Mouse (Mus musculus): ENCODE data around the gene Rab27a. TPM values are rescaled to one million over a fixed set of nuclear protein-coding genes. Genes with fewer than 3 reads are reported as not detected.
A peak's percentile ranks its signal among the peaks of the same experiment; 100 is the strongest.
"Not testable (repeated sequence)": the region's sequence is repeated elsewhere in the genome, so short reads cannot be mapped to it uniquely, and the experiment has no call there.

Gene Rab27a
- total RNA-seq, 2 experiments from 2014 or later = 12.7 to 17.2 TPM

DNA sequence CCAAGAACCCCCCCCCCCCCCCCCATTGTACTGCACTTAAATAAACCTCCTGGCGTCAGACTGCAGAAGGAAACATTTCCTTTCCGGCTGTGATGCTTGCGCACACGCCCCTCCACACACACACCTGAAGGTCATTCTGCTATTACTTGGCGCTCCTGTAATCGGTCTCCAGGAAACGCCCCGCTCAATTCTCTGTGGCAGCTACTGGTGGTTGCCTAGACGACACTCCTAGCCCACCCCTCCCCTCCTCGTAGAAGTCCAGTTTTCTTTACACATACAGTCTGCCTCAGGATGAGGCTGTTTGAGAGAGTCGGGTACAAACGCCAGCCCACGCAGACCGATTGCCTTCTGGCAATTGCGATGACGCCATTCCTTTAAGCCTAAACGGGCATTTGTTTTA is 49.9 kb downstream of the Rab27a start:
- no peak for DNase-seq

DNA sequence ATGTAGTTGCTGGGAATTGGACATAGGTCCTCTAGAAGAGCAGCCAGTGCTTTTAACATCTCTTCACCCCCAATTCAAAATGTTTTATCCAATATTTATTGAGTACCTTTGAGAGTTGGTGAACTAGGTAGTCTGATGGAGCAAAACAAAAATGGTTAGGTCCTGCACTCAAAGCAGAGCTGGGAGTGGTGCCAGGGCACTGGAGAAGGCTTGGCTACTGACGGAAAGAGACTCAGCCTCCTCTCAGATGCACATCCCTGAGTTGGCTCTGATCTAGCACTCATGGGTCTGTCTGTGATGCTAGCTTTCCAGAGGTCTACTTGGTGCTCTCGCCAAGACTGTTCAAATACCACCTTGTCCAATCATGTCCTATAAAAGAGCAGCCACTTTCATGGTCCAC is 53.2 kb downstream of the Rab27a start:
- DNase-seq = no peak

DNA sequence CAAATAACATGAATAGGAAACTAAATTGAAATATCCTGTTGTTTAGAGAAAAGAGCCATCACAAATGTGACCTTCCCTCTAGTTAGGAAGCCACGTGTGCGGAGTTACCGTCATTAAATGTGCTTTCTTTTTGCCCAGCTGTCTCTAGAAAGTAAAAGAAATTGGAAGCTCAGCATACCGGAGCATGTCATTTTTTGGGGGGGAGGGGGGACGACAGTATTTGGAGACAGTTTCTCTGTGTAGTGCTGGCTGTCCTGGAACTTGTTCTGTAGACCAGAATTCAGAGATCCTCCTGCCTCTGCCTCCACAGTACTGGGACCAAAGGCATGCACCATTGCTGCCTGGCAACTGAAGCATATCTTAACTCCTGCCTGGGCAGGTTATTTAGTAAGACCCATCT is 56.9 kb downstream of the Rab27a start, which contains the start of gene Khdc3:
Gene Khdc3, plus strand, starts transcription at position 301 of the 400 bp plus-strand sequence.
- DNase-seq = no peak

DNA sequence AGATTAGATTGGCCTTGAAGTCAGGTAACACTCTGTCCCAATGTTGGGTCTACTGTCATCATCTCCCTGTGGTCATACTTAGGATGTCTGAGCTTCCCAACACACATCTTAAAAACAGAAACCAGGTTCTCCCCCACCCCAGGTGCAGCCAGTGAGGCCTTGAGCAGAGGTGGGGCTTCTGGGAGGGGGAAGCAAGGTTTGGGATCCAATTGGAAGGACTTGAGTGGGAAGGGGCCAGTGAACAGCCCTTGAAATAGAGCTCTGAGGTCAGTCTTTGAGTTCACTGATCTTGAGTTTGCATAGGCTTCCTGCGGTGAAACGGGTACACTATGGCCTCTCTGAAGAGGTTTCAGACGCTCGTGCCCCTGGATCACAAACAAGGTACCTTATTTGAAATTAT is 57.5 kb downstream of the Rab27a start, which contains the start of gene Gm20509:
Gene Gm20509, plus strand, starts transcription at position 290 of the 400 bp plus-strand sequence.
- no peak for DNase-seq

DNA sequence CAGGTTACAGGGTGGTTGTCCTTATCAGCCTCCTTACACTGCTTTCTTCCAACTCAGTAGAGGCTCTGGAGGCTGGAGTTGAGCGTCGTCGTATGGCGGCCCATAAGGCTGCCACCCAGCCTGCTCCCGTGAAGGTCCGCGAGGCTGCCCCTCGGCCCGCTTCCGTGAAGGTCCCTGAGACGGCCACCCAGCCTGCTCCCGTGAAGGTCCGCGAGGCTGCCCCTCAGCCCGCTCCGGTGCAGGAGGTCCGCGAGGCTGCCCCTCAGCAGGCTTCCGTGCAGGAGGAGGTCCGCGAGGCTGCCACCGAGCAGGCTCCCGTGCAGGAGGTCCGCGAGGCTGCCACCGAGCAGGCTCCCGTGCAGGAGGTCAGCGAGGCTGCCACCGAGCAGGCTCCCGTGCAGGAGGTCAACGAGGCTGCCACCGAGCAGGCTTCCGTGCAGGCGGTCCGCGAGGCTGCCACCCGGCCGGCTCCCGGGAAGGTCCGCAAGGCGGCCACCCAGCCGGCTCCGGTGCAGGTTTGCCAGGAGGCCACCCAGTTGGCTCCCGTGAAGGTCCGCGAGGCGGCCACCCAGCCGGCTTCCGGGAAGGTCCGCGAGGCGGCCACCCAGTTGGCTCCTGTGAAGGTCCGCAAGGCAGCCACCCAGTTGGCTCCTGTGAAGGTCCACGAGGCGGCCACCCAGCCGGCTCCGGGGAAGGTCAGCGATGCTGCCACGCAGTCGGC is 58.7 kb downstream of the Rab27a start:
- DNase-seq = no peak

DNA sequence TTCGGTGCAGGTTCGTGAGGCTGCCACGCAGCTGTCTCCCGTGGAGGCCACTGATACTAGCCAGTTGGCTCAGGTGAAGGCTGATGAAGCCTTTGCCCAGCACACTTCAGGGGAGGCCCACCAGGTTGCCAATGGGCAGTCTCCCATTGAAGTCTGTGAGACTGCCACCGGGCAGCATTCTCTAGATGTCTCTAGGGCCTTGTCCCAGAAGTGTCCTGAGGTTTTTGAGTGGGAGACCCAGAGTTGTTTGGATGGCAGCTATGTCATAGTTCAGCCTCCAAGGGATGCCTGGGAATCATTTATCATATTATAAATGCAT is 59.2 kb downstream of the Rab27a start:
- DNase-seq = no peak

DNA sequence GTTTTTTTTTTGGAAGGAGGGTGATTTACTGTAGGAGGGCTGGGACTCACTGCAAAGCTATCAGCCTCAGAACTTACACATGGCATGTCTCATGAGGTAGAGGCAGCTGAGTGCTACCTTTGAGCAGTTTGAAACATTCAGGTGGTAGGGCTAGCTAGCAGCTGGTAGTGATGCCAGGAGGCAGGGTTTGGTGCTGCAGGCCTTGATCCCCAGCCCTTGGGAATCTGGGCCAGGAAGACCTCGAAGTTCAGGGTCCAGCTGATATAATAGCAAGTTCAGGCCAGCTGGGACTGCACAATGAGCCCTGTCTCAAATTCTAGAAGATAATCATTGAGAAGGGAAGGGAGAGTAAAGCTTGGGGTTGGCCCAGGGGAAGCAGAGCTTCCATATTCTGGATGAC is 60.5 kb downstream of the Rab27a start:
- DNase-seq = no peak

DNA sequence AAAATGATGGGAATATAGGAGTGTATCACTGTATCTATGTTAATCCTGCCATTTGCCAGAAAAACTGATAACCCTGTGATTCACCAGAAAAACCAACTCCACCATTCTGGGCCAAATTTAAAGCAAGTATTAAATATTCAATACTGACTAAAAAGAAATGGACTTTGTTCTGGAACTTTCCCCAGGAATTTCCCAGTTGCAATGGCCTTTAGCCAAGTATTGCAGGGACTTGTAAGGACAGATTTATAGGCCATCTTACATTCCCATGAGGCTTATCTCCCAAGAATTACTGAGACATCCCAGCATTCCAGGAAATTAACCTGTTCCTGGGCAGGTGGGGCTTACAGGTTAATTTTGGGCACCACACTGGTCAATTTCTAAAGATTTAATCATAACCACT is 61.1 kb downstream of the Rab27a start:
- no peak for DNase-seq

DNA sequence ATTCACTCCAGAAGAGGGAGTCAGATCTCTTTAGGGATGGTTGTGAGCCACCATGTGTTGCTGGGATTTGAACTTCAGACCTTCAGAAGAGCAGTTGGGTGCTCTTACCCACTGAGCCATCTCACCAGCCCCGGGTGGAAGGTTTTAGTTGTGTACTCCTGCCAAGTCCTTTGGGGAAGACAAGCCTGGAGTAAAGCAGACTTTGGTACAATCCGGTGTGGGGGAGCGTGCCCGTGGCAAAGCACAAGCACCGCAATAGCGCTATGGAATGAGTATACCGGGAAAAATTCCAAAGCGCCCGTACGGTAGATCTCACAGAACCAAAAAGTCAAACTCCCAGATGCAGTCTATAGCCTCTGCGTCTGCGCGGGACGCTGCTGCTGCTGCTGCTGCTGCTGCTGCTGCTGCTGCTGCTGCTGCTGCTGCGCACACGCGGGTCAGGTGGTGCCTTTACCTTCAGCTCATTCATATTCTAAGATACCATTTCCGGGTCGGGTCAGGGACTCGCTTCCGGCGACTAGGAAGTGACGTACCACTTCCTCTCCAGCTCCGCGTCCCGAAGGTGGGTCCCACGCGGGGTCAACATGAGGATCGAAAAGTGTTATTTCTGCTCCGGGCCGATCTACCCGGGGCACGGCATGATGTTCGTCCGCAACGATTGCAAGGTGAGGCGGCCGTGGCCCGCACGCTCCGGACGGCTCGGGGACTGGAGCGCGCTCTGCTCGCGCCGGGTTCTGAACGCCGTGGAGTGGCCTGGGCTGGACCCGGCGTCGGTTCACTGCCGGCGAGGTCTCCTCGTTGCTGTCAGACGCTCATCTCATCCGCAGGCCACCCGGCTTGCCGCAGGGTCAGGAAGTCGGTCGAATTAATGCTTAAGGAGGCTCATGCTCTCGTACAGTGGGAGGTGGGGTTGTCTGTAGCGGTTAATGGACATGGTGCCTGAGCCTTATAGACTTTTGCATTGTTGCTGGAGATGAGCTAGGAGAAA is 68.6 kb downstream of the Rab27a start, which contains the start of gene Rsl24d1:
Gene Rsl24d1, plus strand, starts transcription at position 508 of the 988 bp plus-strand sequence.
- DNase-seq = peak; percentile 88 to 91

DNA sequence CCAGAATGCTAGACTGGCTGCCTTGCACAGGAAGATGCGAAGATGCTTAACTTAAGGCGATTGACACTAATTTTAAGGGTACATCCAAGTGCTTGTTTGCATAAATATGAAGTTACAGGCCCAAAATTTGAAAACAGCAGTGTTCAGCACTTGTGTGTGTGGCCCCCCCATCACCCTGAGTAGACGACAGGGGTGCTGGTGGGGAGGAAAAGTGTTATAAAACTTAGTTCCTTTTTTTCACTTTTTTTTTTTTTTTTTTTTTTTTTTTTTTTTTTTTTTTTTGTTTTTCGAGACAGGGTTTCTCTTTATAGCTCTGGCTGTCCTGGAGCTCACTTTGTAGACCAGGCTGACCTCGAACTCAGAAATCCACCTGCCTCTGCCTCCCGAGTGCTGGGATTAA is 72.0 kb downstream of the Rab27a start:
- not testable (repeated sequence) for DNase-seq

DNA sequence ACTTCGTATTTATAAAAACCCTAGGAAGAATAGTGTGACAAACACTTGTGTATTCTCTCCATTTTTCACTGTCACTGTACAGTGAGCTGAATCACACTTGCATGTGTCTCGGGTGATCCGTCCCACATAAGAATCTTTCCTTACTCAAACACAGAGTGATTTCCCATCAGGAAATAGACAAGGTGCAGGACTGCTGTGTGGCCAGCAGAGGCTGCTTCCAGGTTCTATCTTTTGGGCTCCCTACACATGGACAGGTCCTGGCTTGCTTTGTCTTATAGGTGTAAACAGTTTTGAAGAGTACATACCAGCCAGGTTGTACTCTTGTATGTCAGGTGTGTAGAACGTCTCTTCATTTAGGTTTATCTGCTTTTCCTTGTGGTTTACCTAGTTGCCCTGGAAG is 73.4 kb downstream of the Rab27a start:
- no peak for DNase-seq

DNA sequence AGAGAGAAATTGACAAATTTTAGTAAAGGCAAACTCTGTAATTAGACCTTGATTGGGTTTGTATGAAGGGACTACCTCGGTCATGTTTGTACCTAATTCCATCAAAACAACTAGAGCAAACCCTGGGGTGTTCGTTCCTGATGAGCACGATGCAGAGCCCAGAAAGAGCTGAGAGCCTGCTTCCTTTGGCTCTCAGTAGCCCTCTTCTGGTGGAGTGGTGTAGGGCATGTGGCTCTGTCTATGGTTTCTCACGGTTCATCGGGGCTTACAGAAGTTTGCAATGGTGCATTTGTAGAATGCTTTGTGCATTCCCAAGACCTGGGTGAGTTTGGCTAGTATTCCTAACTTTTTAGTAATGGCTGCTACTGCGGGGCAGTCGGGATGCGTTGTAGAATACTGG is 77.1 kb downstream of the Rab27a start:
- DNase-seq = peak in 1 of 2 experiments; percentile 19

DNA sequence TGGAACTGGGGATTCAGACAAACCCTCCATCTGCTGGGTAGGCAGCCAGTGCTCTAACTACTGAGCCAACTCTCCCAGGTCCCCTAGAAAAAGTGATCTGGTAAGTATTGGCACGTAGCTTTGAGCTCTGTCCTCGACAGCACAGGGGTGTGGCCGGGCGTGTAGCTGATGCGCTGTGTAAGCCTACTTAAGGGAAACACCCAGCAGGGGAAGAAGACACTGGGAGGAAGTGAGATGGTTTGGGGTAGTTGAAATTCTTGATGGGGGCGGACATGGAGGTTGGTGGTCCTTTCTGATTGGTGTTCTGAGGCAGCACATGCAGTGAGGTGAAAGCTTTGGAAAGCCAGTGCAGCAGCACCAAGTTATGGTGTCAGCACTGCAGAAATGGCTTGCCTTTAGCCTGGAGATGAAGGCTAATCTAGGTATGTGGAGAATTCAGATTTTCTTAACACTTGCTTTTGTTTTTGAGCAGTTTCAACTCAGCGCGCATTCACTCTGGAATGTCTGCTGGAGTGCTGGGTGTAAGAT is 80.5 kb downstream of the Rab27a start:
- no peak for DNase-seq

DNA sequence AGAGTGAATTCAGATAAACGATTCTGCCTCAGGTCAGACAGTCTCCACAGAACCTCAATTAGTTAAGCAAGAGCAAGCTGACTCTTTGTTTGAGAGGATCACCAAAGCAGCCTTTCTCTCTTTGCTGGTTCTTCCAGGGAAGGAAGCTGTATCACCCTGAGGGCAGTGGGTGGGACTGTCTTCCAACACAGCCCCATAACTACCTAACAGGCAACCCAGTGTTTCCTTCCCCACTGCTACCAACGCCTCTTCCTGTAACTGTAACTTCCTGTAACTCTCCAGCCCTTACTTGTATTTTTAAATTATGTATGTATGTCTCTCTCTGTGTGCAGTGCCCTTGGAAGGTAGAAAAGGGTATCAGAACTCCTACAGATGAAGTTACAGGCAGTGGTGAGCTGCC is 82.8 kb downstream of the Rab27a start:
- no peak for DNase-seq

DNA sequence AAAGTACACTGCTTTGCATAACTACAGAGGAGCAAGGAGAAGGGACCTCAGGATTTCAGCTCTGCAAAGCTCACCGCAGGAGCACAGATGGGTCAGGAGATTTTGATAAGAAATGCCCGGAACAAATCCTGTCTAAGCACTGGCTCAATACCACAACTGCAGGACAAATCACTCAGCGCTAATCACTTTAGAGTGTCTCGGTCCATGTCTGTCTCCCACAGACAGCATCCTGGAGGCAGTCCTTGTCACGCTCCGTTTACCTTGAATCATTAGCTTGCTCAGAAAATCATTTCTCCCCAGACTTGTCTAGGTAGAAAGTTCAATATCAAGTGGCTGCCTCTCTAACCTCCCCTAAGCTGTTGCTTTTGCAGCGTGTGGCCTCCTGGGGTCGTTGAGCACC is 85.2 kb downstream of the Rab27a start:
- DNase-seq = no peak

DNA sequence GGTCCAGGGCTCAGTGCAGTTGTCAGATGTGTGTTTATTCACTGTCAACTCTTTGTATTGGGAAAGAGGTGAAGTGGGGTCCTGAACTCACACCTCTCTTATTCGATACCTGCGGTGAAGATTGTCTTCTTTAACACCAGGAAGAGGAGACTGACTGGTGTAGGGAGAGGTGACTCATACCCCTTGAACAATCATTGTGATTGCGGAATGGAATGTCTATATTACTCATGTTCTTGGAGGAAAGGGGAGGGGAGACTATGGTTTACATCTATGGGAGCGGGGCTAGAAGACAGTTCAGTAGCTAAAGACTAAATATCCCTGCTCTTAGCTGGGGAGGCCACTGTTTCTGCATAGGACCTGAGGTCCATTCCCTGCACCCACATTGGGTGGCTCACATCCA is 85.9 kb downstream of the Rab27a start:
- no peak for DNase-seq

DNA sequence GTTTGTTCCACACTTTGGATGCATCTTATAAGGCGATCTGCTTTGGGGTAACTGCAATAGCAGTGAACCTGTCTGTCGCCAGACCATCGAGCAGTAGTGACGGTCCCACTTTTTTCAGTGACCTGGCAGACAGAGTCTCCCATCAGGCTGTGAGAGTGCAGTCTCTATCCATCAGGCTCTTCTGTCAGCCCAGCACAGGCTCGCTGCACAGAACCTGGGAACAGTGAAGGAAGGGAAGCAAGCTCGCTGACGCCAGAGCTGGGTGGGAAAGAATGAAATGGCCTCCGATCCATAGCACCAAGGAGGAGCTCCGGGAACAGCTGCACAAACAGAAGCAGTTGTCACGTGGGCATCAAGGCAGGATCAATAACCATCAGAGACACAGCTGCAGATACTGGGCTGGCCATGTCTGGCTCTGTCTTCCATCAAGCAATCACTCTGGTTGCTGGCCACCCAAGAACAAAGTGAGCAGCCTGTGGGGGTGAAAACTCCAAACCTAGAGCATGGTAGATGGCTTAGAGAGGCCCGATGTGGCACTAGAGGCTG is 92.8 kb downstream of the Rab27a start:
- no peak for DNase-seq

Small RNAs within 50 kb of the gene (microRNA-seq; reads per million reads assigned to microRNA genes)
- gene Gm27353 = 0 reads per million in 2 experiments

Other genes with a start within 250 kb of the Rab27a start
- 1 to 10 TPM; 2.3 to 3.0 TPM for gene Prtg, start 238.0 kb upstream of the Rab27a start, total RNA-seq (2021)
- gene Pygo1, start 119.2 kb upstream of the Rab27a start, total RNA-seq (2021) = 10 to 100 TPM; 29.5 to 30.8 TPM
- gene Dyx1c1, start 86.1 kb upstream of the Rab27a start, total RNA-seq (2021) = 1 to 10 TPM; 2.2 to 2.6 TPM
- under 1 TPM; 0.27 to 0.33 TPM for gene Gm44503, start 86.0 kb upstream of the Rab27a start, total RNA-seq (2021)
- 10 to 100 TPM; 11.0 to 11.7 TPM for gene Ccpg1os, start 59.5 kb upstream of the Rab27a start, total RNA-seq (2021)
- 100 to 1,000 TPM; 160 to 172 TPM for gene Ccpg1, start 59.4 kb upstream of the Rab27a start, total RNA-seq (2021)
- gene Pigb, start 4.5 kb upstream of the Rab27a start, total RNA-seq (2021) = 10 to 100 TPM; 12.5 to 15.1 TPM
- 1 to 10 TPM; 6.4 to 8.1 TPM for gene Khdc3, start 57.0 kb downstream of the Rab27a start, total RNA-seq (2021)
- gene Gm20509, start 57.6 kb downstream of the Rab27a start, total RNA-seq (2021) = not detected
- 10 to 100 TPM; 64.7 to 66.0 TPM for gene Rsl24d1, start 68.6 kb downstream of the Rab27a start, total RNA-seq (2021)